Mouse (Mus musculus) lung, adult 2 months (tissue): ENCODE measurements at regions not wholly inside any gene's neighbourhood (a gene's known extent, or its start where the extent isn't known, plus 50 kb on each side); places are given as distances from the start of the nearest gene placed in this dataset.

Experiments
- DNase-seq: peaks from one replicate; pipeline ENCODE4 v3.0.0; 2022
- H3K4me1 ChIP-seq: fragments of 200-500 bp; 2 replicates; pipeline ENCODE4 v1.6.1; 2011; ENCODE audit warnings: low read length; ENCODE audit not compliant: control insufficient read depth, insufficient read depth
- H3K4me3 ChIP-seq: fragments of 200-500 bp; replicated peaks from 2 replicates; pipeline ENCODE3; 2011; ENCODE audit warnings: low read depth, mild to moderate bottlenecking, control low read depth, low read length; ENCODE audit errors: extremely low read depth
- CTCF ChIP-seq: fragments of 200-500 bp; IDR thresholded peaks from 2 replicates; pipeline ENCODE4 v1.5.1; 2011; ENCODE audit warnings: mild to moderate bottlenecking, low read length, control low read depth; ENCODE audit not compliant: insufficient read depth
- POLR2A ChIP-seq: fragments of 200-500 bp; IDR thresholded peaks from 2 replicates; pipeline ENCODE4 v1.6.1; 2011; ENCODE audit warnings: low read depth, mild to moderate bottlenecking, control low read depth, low read length, borderline replicate concordance; ENCODE audit errors: extremely low read depth
- WGBS: fragments of 180-500 bp; shearing (Covaris S2); methylation state at CpG from one replicate; pipeline ENCODE4 v1.1.7; 2018; 5-methylcytosine and 5-hydroxymethylcytosine counted together

- TF ChIP-seq POLR2A (no peak), CTCF (no peak)
- Histone ChIP-seq H3K4me3 (no peak overlapping the region), H3K4me1 (no peaks in the 10 kb centered on the region)
- no peak for DNase-seq
- WGBS, result 64% methylated on average over 18 of the region's 18 CpGs
Observed at GRCm38 (mm10) chr1:119106246-119106975, 53.0 kb upstream of the Gli2 start.
